Mouse (Mus musculus): Measurements from ENCODE around the gene Ctla2b. TPM values are rescaled to one million over a fixed set of nuclear protein-coding genes. Genes with fewer than 3 reads are reported as not detected.

The Ctla2b gene
- polyA plus RNA-seq, 1 experiment = not detected

GRCm38 (mm10) chr13:60895406-60896160 lies 1.7 kb downstream of the Ctla2b start:
- TF ChIP-seq EP300 (IDR thresholded peaks at IDR 0.05; ENCODE audit: insufficient read depth, low read depth, low read length) (no peak), CTCF (IDR thresholded peaks at IDR 0.05; ENCODE audit: low read depth, low read length) (no peak), POLR2A (IDR thresholded peaks at IDR 0.05; ENCODE audit: insufficient read depth, low read length) (no peak)
- Histone ChIP-seq H3K9ac (ENCODE audit: low read depth, poor library complexity, severe bottlenecking) (no peak overlapping the region), H3K36me3 (ENCODE audit: control insufficient read depth, insufficient read depth, low read length, poor library complexity, severe bottlenecking) (no peaks in the 10 kb centered on the region), H3K27ac (ENCODE audit: insufficient read depth, low read length) (no peak overlapping the region), H3K4me1 (ENCODE audit: control insufficient read depth, insufficient read depth, low read length) (no peaks in the 10 kb centered on the region), H3K9me3 (replicated peaks; ENCODE audit: control insufficient read depth, insufficient read depth, low read length, poor library complexity, severe bottlenecking) (no peaks in the 10 kb centered on the region), H3K4me3 (ENCODE audit: low read depth, low read length) (no peak overlapping the region), H3K27me3 (ENCODE audit: control insufficient read depth, insufficient read depth, low read length, poor library complexity, severe bottlenecking) (no peaks in the 10 kb centered on the region)

GRCm38 (mm10) chr13:60892301-60892700 lies 4.9 kb downstream of the Ctla2b start:
- H3K4me1 ChIP-seq (ENCODE audit: control insufficient read depth, insufficient read depth, low read length) = no peaks in the 10 kb centered on the region
- no peaks in the 10 kb centered on the region for H3K9me3 ChIP-seq (replicated peaks; ENCODE audit: control insufficient read depth, insufficient read depth, low read length, poor library complexity, severe bottlenecking)
- TF ChIP-seq CTCF (IDR thresholded peaks at IDR 0.05; ENCODE audit: low read depth, low read length) (no peak), EP300 (IDR thresholded peaks at IDR 0.05; ENCODE audit: insufficient read depth, low read depth, low read length) (no peak), POLR2A (IDR thresholded peaks at IDR 0.05; ENCODE audit: insufficient read depth, low read length) (no peak)

GRCm38 (mm10) chr13:60864281-60864680 lies 33.0 kb downstream of the Ctla2b start, which contains the start of gene 4930486L24Rik:
TSS of gene 4930486L24Rik (minus strand) at chr13:60864475.
- no peak within 1 kb of the TSS for H3K9ac ChIP-seq (ENCODE audit: low read depth, poor library complexity, severe bottlenecking)
- H3K27me3 ChIP-seq (ENCODE audit: control insufficient read depth, insufficient read depth, low read length, poor library complexity, severe bottlenecking) = no peaks in the 10 kb centered on the region
- no peaks in the 10 kb centered on the region for H3K36me3 ChIP-seq (ENCODE audit: control insufficient read depth, insufficient read depth, low read length, poor library complexity, severe bottlenecking)
- no peak within 1 kb of the TSS for H3K27ac ChIP-seq (ENCODE audit: insufficient read depth, low read length)
- TF ChIP-seq POLR2A (IDR thresholded peaks at IDR 0.05; ENCODE audit: insufficient read depth, low read length) (no peak), CTCF (IDR thresholded peaks at IDR 0.05; ENCODE audit: low read depth, low read length) (no peak), EP300 (IDR thresholded peaks at IDR 0.05; ENCODE audit: insufficient read depth, low read depth, low read length) (no peak)
- H3K4me3 ChIP-seq (ENCODE audit: low read depth, low read length) = no peak within 1 kb of the TSS
- H3K9me3 ChIP-seq (replicated peaks; ENCODE audit: control insufficient read depth, insufficient read depth, low read length, poor library complexity, severe bottlenecking) = no peaks in the 10 kb centered on the region
- no peaks in the 10 kb centered on the region for H3K4me1 ChIP-seq (ENCODE audit: control insufficient read depth, insufficient read depth, low read length)

More at GRCm38 (mm10) chr13:60892301-60892700, 4.9 kb downstream of the Ctla2b start:
- Histone ChIP-seq H3K27me3 (ENCODE audit: control insufficient read depth, insufficient read depth, low read length, poor library complexity, severe bottlenecking) (no peaks in the 10 kb centered on the region), H3K36me3 (ENCODE audit: control insufficient read depth, insufficient read depth, low read length, poor library complexity, severe bottlenecking) (no peaks in the 10 kb centered on the region), H3K9ac (ENCODE audit: low read depth, poor library complexity, severe bottlenecking) (no peak overlapping the region), H3K27ac (ENCODE audit: insufficient read depth, low read length) (no peak overlapping the region), H3K4me3 (ENCODE audit: low read depth, low read length) (no peak overlapping the region)

- no peaks in the 10 kb centered on the region for H3K4me1 ChIP-seq (ENCODE audit: control insufficient read depth, insufficient read depth, low read length)
- H3K36me3 ChIP-seq (ENCODE audit: control insufficient read depth, insufficient read depth, low read length, poor library complexity, severe bottlenecking) = no peaks in the 10 kb centered on the region
- H3K4me3 ChIP-seq (ENCODE audit: low read depth, low read length) = no peak overlapping the region
- TF ChIP-seq EP300 (IDR thresholded peaks at IDR 0.05; ENCODE audit: insufficient read depth, low read depth, low read length) = no peak
- no peak for TF ChIP-seq CTCF (IDR thresholded peaks at IDR 0.05; ENCODE audit: low read depth, low read length)
- TF ChIP-seq POLR2A (IDR thresholded peaks at IDR 0.05; ENCODE audit: insufficient read depth, low read length) = no peak
- H3K9me3 ChIP-seq (replicated peaks; ENCODE audit: control insufficient read depth, insufficient read depth, low read length, poor library complexity, severe bottlenecking) = no peaks in the 10 kb centered on the region
- no peak overlapping the region for H3K27ac ChIP-seq (ENCODE audit: insufficient read depth, low read length)
- H3K9ac ChIP-seq (ENCODE audit: low read depth, poor library complexity, severe bottlenecking) = no peak overlapping the region
- no peaks in the 10 kb centered on the region for H3K27me3 ChIP-seq (ENCODE audit: control insufficient read depth, insufficient read depth, low read length, poor library complexity, severe bottlenecking)
Measured at GRCm38 (mm10) chr13:60848241-60849120, 48.8 kb downstream of the Ctla2b start.

Other genes starting within 250 kb of the Ctla2b start
- gene BC051665, start 111.1 kb downstream of the Ctla2b start, polyA plus RNA-seq (2011; ENCODE audit: insufficient read depth, insufficient read length, low read depth, missing spikeins) = not detected in 2 replicates
- not detected in 2 replicates for gene Ctsll3, start 94.6 kb downstream of the Ctla2b start, polyA plus RNA-seq (2011; ENCODE audit: insufficient read depth, insufficient read length, low read depth, missing spikeins)
- gene 4930486L24Rik, start 33.0 kb downstream of the Ctla2b start, polyA plus RNA-seq (2011; ENCODE audit: insufficient read depth, insufficient read length, low read depth, missing spikeins) = 0.67 and 1.1 TPM in 2 replicates
- gene Gm49392, start 553 bp downstream of the Ctla2b start, polyA plus RNA-seq (2011; ENCODE audit: insufficient read depth, insufficient read length, low read depth, missing spikeins) = not detected in 2 replicates
- 5.3 and 14.0 TPM in 2 replicates for gene Tpbpb, start 7.4 kb upstream of the Ctla2b start, polyA plus RNA-seq (2011; ENCODE audit: insufficient read depth, insufficient read length, low read depth, missing spikeins)
- gene Gm49393, start 38.1 kb upstream of the Ctla2b start, polyA plus RNA-seq (2011; ENCODE audit: insufficient read depth, insufficient read length, low read depth, missing spikeins) = not detected in 2 replicates
- gene Gm49391, start 39.1 kb upstream of the Ctla2b start, polyA plus RNA-seq (2011; ENCODE audit: insufficient read depth, insufficient read length, low read depth, missing spikeins) = not detected in 2 replicates
- 4.2 and 6.0 TPM in 2 replicates for gene Ctla2a, start 39.2 kb upstream of the Ctla2b start, polyA plus RNA-seq (2011; ENCODE audit: insufficient read depth, insufficient read length, low read depth, missing spikeins)
- gene Tpbpa, start 44.5 kb upstream of the Ctla2b start, polyA plus RNA-seq (2011; ENCODE audit: insufficient read depth, insufficient read length, low read depth, missing spikeins) = 14.2 and 34.1 TPM in 2 replicates
- 3.8 and 5.8 TPM in 2 replicates for gene Ctsj, start 108.5 kb upstream of the Ctla2b start, polyA plus RNA-seq (2011; ENCODE audit: insufficient read depth, insufficient read length, low read depth, missing spikeins)
- 0.65 and 1.4 TPM in 2 replicates for gene Ctsq, start 143.2 kb upstream of the Ctla2b start, polyA plus RNA-seq (2011; ENCODE audit: insufficient read depth, insufficient read length, low read depth, missing spikeins)

Data from ES-Bruce4 (cell line).